Mouse (Mus musculus) forelimb bud, embryonic 11.5 days (tissue): ENCODE results near the gene Tsc2.

Experiments used
- DNase-seq: peaks from one replicate; pipeline ENCODE4 v3.0.0-alpha.2; 2012; ENCODE audit warnings: low read depth, low spot score

The Tsc2 gene

GRCm38 (mm10) chr17:24647493-24647892, 15.1 kb upstream of the Tsc2 start:
- DNase-seq = no peak

DNA sequence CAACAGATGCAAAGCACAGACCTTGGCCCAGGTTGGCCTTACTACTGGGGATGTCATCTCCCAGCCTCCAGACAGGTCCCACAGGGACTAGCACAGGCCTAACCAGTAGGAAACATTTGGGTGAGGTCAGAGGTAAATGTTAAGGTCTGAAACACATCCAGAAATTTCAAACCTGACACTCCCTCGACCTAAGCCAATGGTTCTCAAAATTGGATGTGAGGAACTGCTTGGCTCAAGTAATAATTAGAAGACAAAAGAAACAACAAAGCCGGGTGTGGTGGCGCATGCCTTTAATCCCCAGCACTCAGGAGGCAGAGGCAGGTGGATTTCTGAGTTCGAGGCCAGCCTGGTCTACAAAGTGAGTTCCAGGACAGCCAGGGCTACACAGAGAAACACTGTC, 14.0 kb upstream of the Tsc2 start:
- no peak for DNase-seq

DNA sequence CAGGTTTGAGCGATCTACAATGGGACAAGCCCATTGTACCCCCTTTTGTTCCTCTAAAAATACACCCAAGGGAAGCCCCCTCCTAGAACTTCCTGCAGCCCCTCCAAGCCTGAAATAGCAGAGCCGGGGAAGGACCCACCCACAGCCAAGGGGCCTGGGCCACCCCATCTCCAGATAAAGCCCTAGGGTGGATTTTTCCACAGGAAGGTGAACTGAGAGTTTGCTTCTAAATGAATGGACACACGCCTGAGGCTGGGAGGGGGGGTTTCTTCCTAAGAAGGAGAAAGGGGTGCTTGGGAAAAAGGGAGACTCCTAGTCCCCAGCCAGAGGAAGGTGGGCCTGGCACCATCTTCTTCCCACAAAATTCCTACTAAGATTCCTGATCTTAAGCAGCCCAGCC, 13.5 kb upstream of the Tsc2 start:
- no peak for DNase-seq

DNA sequence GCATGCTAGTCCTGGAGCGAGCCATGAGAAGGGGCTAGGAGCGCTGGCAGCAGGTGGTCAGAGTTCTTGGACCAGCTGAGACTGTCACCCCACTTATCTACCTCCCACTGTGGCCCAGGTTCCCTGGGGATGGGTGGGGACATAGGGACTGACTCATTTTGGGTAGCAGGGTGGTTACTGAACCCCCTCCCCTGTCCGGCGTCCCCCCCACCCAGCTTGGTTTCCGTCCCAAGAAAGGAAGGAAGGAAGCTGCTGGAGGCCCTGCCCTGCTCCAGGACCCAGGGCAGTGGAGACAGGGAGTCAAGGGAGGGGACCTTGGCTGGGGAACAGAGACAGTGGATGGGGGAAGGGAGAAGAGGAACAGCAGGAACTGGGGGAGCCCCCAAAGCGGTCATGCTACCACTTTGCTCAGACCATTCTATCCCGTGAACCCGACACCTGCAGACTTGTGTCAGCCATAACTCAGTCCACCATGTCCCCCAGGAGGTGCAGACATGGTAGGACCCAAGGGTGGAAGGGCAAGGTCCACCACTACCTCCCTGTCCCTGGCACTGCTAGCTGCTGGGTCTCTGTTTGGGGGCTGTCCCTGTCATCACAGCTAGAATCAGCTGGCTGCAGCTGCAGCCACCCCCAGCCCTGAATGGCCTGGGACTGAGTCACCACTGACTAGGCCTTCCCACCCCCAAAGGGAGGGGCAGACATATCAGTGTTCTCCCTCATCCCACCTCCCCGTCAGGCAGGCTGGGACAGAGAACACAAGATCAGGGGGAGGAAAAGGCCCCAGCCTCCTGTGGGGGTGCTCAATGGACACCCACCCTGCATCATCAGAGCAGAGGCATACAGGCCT, 12.7 kb upstream of the Tsc2 start:
- no peak for DNase-seq

DNA sequence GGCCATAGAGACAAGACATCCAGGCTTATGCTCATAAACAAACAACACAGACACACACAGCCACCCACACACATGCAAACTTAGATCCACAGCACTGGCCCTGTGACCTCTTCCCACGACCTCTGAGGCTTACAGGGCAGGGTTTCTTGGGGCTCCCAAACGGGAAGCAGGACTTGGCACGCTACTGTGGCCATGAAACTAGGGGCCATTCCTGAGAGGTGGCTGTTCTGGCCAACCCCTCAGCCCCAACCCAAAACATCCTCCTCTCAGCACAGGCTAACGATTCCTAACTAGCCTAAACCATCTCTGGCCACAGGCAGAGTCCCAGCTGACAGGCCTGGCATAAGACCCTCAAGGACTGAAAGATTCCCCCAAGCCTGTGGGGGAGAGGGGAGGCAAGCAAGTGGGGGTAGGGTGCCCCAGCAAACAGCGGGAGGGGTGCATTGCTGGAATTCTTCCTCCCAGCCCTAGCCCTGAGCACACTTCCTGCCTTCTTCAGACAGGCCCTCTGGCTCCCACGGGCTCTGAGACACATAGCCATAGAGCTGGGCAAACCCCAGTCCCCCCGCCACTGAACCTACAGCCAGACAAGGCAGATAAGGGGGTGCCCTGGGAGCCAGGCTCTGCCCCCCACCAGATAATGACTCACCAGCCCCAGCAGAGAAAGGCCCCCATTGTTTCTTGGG, 11.7 kb upstream of the Tsc2 start:
- no peak for DNase-seq

GRCm38 (mm10) chr17:24642791-24643343, 10.4 kb upstream of the Tsc2 start:
- no peak for DNase-seq

GRCm38 (mm10) chr17:24641944-24642343, 9.5 kb upstream of the Tsc2 start:
- DNase-seq = no peak

GRCm38 (mm10) chr17:24640581-24640980, 8.2 kb upstream of the Tsc2 start:
- no peak for DNase-seq

DNA sequence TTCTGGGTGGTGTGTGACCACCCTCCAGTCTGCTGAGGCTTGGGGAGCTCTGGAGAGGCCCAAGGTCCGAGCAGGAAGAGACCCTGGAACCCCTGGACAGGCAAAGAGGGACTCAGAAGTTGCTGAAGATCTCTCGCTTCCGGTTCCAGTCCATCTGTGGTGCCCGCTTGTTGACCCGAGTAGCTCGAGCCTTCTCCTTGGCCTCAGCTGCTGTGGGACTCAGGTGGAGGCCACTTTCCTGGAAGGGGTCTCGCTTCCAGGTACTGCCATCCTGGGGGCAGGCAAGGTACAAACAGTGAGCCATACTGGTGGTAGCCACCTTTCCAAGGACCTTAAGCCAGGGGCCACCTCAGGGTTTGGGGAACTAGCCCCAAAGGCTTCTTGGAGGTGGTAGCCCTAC, 7.7 kb upstream of the Tsc2 start:
- DNase-seq = no peak

DNA sequence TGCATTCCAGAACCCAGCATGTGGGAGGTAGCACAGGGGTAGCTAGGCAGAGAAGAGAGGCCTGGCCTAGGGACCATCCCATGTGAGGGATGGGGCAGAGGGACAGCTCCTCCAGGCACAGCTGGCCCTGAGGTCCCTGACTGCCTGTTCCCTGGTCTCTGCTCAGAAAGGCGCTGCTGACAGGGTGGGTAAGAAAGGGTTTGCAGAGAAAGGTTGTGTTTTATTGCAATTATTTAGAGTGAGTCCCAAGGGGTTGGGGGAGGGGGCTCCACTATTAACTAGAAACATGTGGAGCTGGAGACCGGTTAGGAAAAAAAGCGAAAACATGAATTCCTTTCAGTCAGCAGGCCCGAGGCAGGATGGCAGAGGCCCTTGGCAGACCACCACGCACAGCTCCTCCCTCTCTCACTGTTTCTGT, 7.2 kb upstream of the Tsc2 start:
- DNase-seq = peak; percentile 87

- DNase-seq = no peak
Observed at GRCm38 (mm10) chr17:24638840-24639239, 6.4 kb upstream of the Tsc2 start.

DNA sequence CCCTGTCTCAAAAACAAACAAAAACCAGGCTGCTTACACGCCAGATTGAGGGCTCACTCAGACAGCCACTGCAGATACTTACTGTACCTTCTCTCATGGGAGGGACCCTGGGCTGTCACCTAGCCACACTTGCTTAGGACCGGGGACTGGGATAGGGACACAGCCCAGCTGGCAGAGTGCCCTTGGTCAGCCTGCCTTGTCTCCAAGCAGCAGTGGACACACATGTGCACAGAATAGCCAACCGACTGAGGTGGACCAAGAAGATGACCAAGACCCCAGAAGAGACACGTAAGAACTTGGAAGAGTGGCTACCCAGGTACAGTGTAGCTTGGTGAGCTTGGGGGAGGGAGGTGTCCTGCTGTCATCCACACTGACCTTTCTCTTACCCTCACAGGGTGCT, 5.8 kb upstream of the Tsc2 start:
- DNase-seq = no peak

- DNase-seq = no peak
Observed at GRCm38 (mm10) chr17:24636781-24637481, 4.5 kb upstream of the Tsc2 start.

DNA sequence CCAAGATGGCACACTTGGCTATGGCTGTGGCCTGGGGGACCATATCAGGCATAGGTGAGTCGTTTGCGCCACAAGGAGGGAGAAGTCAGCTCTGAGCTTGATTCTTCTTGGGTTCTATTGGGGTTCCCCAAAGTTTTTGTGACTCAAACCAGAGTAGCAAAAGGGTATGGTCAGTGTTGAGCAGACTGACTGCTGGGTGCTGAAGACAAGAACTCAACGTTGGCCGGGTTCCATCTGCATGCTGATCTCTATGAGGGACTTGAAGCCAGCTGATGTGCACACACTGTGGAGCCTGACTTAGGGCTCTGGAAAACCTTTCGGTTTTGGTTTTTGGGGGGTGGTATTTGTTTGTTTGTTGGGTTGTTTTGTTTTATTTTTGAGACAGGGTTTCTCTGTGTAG, 3.3 kb upstream of the Tsc2 start:
- no peak for DNase-seq

DNA sequence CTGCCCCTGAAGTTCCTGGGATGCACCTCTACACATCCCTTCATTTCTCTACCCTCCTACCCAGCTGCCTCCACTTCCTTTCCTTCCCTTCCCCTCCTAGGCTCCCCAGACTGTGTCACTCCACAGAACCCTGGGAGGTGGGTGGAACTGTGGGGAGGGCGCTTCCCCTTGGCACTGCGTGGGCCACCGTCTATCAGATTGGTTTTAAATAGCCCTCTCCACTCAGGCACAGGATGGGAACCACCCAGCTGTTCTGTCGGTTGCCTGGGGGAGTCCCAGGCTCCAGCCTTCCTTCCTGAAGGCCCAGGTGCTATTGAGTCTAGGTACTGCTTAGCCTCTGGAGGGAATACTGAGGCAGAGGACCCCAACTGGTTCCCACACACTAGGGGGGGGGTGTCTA, 2.6 kb upstream of the Tsc2 start:
- DNase-seq = no peak

GRCm38 (mm10) chr17:24633831-24634230, 1.4 kb upstream of the Tsc2 start:
- no peak for DNase-seq

DNA sequence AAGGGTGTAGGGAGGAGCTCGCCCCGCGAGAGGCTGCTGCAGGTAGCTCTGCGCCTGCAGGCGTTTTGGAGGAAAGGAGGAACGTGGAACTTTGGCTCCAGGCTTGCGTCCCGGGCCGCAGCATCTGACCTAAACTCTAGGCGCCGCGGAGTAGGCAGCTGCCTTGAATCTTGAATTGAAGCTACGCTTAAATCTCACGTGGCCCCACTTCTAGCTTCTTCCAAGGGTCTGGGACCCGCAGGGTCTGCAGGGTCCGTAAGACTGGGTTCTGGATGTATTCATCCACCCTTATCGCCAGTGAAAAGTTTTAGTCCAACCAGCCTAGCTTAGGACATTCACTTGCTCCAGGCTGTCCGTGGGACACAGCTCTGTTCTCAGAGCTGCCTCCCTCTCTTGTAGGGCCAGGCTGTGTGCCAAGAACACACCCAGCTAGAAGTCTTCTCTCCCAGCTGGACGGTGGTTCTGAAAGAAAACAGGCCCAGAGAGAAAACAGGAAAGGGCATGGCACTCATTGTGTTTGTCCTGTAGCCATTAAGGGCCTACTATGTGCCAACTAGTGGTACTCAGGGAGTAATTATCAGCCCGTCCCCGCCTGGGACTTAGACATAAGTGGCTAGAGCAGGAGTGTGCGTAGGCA, 501 bp upstream of the Tsc2 start:
- no peak for DNase-seq

- DNase-seq = no peak
Observed at GRCm38 (mm10) chr17:24630072-24630471, 2.4 kb downstream of the Tsc2 start.

- peak; percentile 62 for DNase-seq
Observed at GRCm38 (mm10) chr17:24628646-24629045, 3.8 kb downstream of the Tsc2 start.

- DNase-seq = no peak
Observed at GRCm38 (mm10) chr17:24625472-24625871, 7.0 kb downstream of the Tsc2 start.

- no peak for DNase-seq
Observed at GRCm38 (mm10) chr17:24617561-24618194, 14.8 kb downstream of the Tsc2 start.
